Mouse (Mus musculus) left cerebral cortex, adult 2 months (tissue): Measurements from ENCODE around the gene Rbm28. TPM values are rescaled to one million over a fixed set of nuclear protein-coding genes. Genes with fewer than 3 reads are reported as not detected.
"Not testable (repeated sequence)": the region's sequence is repeated elsewhere in the genome, so short reads cannot be mapped to it uniquely, and the experiment has no call there.

Experiments used
- DNase-seq, 2 experiments: peaks; one replicate each; pipeline ENCODE4 v3.0.0; 2021 to 2022; ENCODE audit warnings: low spot score in 2 of 2, mixed read lengths in 1 of 2; ENCODE audit errors: extremely low spot score in 1 of 2
- H3K27ac ChIP-seq: fragments of 200-600 bp; 2 replicates; pipeline ENCODE4 v1.8.1; 2022
- H3K4me3 ChIP-seq: fragments of 200-600 bp; 2 replicates; pipeline ENCODE4 v1.8.1; 2022
- CTCF ChIP-seq: fragments of 200-600 bp; IDR thresholded peaks from 2 replicates; pipeline ENCODE4 v1.8.1; 2022; ENCODE audit warnings: antibody characterized with exemption, mild to moderate bottlenecking, moderate library complexity
- intact Hi-C: fragments of 180-260 bp; cut with DNase I; formaldehyde crosslinking; loops from one replicate; pipeline ENCODE4 v1.15.1; 2025
- total RNA-seq, 2 experiments: library from RNA; stranded (reverse); gene quantifications; 2 replicates each; pipeline ENCODE4 v1.2.3; 2021

Gene Rbm28
- total RNA-seq, 2 experiments from 2014 or later: 51.0 to 52.3 TPM

- TF ChIP-seq CTCF: no peak
- no peak for DNase-seq
- Histone ChIP-seq H3K4me3 (no peak overlapping the region), H3K27ac (no peak overlapping the region)
- intact Hi-C loops: no loop called here
These were observed 23.1 kb upstream of the Rbm28 start for GRCm38 (mm10) chr6:29187936-29188335.

- Histone ChIP-seq H3K4me3 (peak overlapping the region; percentile 60), H3K27ac (no peak overlapping the region)
- no peak; the same call in 1 of the 2 replicates for TF ChIP-seq CTCF
- peak; percentile 42 to 46 for DNase-seq
- intact Hi-C loops: loop anchor here (2.0 kb wide), 1 partner anchor 19 kb away; no protein-coding TSS in a partner anchor
These were observed 15.0 kb upstream of the Rbm28 start for GRCm38 (mm10) chr6:29179843-29180242.

DNA sequence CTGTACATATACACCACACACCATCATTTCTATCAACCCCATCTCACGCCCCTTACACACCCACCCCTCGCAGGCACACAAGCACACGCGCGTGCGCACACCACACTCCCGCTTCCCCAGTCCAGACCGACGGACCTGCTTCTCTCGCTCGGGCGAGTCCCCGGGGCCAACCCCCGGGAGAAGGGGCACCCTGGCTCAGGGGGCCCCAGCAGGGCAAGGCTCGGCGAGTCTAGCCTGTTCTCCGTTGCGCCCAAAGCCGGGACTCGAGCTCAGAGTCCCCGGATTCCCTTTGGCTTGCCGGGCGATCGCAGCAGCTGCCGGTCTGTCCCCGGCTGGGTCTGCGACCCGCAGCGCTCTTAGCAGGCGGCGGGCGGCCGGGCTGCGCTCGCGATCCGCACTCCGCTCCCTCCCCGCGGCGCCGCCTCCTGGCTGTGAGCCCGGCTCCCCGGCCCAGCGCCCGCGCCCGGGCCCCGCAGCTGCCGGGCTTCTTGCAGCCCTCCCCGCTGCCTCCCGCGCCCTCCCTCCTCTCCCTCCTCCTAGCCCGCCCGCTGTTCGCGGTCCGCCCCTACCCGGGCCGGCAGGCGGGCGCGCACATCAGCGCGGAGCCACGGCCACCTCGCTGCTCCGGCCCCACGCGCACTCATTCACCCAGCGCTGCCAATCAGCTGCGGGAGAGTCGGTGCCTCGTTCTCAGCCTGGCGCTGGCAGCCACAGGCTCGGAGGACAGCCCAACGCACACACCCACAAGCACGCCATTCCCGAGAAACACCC, 14.3 kb upstream of the Rbm28 start, which contains the start of gene Prrt4:
Gene Prrt4, minus strand, starts transcription at position 697 of the 771 bp plus-strand sequence.
- H3K4me3 ChIP-seq: peak within 1 kb of the TSS; percentile 60
- intact Hi-C loops: loop anchor here (2.0 kb wide), 1 partner anchor 20 kb away; no protein-coding TSS in a partner anchor
- no peak; the same call in 1 of the 2 replicates for TF ChIP-seq CTCF
- H3K27ac ChIP-seq: peak within 1 kb of the TSS; percentile 73
- DNase-seq: peak; percentile 68 to 72

DNA sequence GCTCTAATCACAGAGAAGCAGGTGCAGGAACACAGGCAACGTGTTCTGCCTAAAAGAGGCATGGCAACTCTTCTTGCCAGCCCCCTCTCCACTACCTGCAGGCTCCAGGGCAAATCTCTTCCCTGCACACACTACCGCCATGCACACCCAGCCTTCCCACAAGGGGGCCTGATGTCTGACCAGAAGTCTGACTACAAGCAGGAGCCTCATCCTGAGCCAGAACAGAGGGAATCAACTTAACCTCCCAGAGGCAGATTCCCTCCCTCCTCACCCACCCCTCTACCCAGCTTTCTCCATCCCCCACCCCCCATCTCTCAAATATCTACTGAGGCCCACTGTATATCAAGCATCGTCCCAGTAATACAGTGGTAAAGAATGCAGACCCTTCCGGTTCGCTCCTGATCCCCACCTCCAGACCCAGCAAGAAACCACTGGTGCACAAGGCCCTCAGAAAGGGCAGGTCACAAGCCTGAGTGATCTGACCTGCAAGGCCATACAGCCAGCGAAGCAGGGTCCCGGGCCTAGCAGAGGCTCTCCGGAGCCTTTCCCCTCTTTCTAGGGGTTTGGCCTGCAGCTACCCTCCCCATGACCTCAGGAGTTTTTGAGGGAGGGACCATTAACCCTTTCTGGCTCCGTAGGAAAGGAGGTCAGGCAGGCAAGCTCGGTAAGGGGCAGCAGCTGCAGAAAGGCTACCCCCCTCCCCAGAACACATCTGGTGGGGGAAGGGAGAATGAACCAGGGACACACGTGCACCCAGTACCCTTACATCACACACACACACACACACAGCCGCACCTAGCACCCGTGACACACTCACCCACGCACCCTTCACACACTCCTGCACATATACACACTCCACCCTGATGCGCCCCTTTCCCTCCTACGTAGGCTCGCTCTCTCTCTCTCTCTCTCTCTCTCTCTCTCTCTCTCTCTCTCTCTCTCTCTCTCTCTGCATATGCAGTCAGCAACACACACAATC, 13.4 kb upstream of the Rbm28 start:
- no peak overlapping the region for H3K27ac ChIP-seq
- H3K4me3 ChIP-seq: peak overlapping the region; percentile 60
- intact Hi-C loops: loop anchor here (2.0 kb wide), 1 partner anchor 21 kb away; no protein-coding TSS in a partner anchor
- peak; percentile 10 for TF ChIP-seq CTCF
- DNase-seq: no peak

DNA sequence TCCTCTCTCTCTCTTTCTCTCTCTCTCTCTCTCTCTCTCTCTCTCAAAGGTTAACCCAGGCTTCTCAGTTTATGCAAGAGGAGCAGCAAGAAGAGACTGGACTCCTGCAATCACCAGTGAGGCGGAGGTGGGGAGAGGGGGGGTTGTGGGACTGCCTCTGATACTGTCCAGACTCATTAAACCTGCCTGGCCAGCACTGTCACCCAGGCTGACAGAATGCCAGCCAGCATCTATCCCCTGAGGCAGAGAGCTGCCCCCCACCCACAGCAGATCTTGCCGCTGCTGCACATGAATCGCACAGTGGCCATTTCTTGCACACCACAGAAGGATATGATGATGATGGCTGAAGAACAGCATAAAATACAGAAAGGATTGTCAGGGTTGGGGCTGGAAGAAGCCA, 10.3 kb upstream of the Rbm28 start:
- intact Hi-C loops: no loop called here
- Histone ChIP-seq H3K4me3 (no peak overlapping the region), H3K27ac (no peak overlapping the region)
- no peak for DNase-seq
- TF ChIP-seq CTCF: no peak

DNA sequence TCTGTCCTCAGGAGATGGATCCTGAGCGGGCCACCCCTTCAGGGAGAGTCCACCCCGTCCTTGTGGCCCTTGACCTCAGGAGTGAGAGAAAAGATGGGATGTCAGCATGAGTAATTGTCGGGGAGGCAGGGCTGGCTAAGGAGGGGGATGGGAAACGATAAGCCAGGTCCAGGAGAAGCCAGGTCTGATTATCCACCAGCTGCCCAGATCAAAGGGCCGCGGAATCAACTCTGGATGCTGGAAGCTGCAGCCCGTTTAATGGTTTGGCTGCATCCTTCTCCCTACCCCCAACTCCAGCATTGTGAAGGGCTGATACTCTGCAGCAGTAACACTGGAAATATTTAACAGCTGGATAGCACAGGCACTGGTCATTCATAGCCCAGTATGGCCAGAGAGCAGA, 9.6 kb upstream of the Rbm28 start:
- H3K4me3 ChIP-seq: no peak overlapping the region
- no peak for DNase-seq
- intact Hi-C loops: no loop called here
- H3K27ac ChIP-seq: no peak overlapping the region
- TF ChIP-seq CTCF: no peak

GRCm38 (mm10) chr6:29170952-29171388, 6.2 kb upstream of the Rbm28 start:
- intact Hi-C loops: loop anchor here (2.0 kb wide), 2 partner anchors 70 to 108 kb away; partner anchors contain the start of gene Fam71f2
- DNase-seq: peak; percentile 57 to 76
- TF ChIP-seq CTCF: peak; percentile 96
- 0 out of 2 replicates have a peak overlapping the region, but pooled peaks have one; percentile 36 for H3K27ac ChIP-seq
- H3K4me3 ChIP-seq: peak overlapping the region; percentile 52

- intact Hi-C loops: loop anchor here (2.0 kb wide), 2 partner anchors 71 to 109 kb away; partner anchors contain the start of gene Fam71f2
- peak overlapping the region; percentile 52 for H3K4me3 ChIP-seq
- H3K27ac ChIP-seq: no peak overlapping the region
- DNase-seq: peak; percentile 31 to 34
- no peak for TF ChIP-seq CTCF
These were observed 5.5 kb upstream of the Rbm28 start for GRCm38 (mm10) chr6:29170063-29170921.

DNA sequence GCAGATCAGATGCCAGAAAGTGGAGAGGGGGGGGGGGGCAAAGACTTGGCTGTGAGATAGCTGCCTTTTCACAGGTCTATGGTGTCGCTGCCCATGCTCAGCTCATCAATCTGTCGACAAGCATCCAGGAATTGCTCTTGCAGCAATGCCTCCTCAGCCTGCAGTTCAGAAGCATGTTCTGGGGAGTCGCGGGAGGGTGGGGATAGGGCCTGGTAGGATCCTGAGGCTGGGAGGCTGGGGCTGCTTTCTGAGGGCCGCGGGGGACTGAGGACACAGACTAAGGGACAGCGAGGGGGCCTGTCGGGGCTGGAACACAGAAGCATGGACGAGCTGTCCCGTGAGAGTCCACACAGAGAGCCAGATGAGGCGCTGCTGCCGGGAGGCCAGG, 4.9 kb upstream of the Rbm28 start:
- H3K4me3 ChIP-seq: no peak overlapping the region
- no peak for DNase-seq
- intact Hi-C loops: loop anchor here (2.0 kb wide), 2 partner anchors 71 to 109 kb away; partner anchors contain the start of gene Fam71f2
- no peak for TF ChIP-seq CTCF
- no peak overlapping the region for H3K27ac ChIP-seq

DNA sequence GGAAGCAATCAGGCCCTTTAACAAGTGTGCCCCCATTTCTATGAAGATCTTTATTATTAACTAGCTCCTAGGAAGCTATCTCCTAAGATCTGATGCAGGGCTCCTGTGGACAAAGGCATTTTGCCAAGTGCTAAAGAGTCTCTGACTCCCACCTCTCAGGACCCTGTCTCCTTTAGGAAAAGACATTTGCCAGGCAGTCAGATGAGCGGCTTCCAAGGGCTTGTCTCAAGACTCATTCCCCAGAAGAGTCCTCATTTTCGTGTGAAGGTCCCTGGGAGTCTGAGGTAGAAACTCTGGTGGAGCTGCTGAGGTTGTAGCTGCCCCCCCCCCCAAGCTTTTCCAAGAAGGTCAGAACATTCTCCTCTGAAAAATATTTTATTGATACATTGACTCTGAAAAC, 4.1 kb upstream of the Rbm28 start:
- Histone ChIP-seq H3K27ac (no peak overlapping the region), H3K4me3 (no peak overlapping the region)
- TF ChIP-seq CTCF: no peak
- intact Hi-C loops: no loop called here
- no peak for DNase-seq

GRCm38 (mm10) chr6:29166196-29166595, 1.4 kb upstream of the Rbm28 start:
- Histone ChIP-seq H3K27ac (no peak overlapping the region), H3K4me3 (no peak overlapping the region)
- peak; percentile 78 for TF ChIP-seq CTCF
- intact Hi-C loops: loop anchor here (1.0 kb wide), 1 partner anchor 32 kb away; no protein-coding TSS in a partner anchor
- DNase-seq: no peak

DNA sequence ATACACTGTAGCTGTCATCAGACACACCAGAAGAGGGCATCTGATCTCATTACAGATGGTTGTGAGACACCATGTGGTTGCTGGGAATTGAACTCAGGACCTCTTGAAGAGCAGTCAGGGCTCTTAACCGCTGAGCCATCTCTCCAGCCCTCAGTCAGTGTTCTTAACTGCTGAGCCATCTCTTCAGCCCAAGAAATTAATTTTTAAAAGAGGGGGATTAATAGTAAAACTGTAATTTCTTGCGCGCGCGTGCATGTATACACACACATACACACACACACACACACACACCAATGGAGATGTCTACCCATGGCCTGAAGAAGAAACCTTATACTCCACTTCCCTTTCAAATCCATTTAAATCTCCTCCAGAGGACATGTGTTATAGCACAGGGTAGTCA, 3.5 kb downstream of the Rbm28 start:
- H3K4me3 ChIP-seq, H3K27ac ChIP-seq, DNase-seq, intact Hi-C loops: not testable (repeated sequence)
